Mouse (Mus musculus): ENCODE results near the gene Pi4k2a.

GRCm38 (mm10) chr19:42080469-42080868 is 9.8 kb upstream of the Pi4k2a start:
- TF ChIP-seq MAFK (IDR thresholded peaks at IDR 0.05; ENCODE audit: insufficient read depth, low read depth, low read length) (no peak), ZC3H11A (IDR thresholded peaks at IDR 0.05; ENCODE audit: borderline replicate concordance, low read depth, low read length) (no peak), CHD2 (IDR thresholded peaks at IDR 0.05; ENCODE audit: low read depth, low read length) (no peak)

Data from ES-E14 (cell line).